Mouse (Mus musculus) CH12.LX (cell line): ENCODE measurements around the gene Stk24. TPM values are rescaled to one million over a fixed set of nuclear protein-coding genes. Genes with fewer than 3 reads are reported as not detected.

Experiments
- DNase-seq: peaks from one replicate; pipeline ENCODE4 v3.0.0-alpha.2; 2013; ENCODE audit errors: extremely low read depth
- H3K27ac ChIP-seq: 2 replicates; pipeline ENCODE4 v1.5.1; 2012; ENCODE audit warnings: low read depth, mild to moderate bottlenecking, control low read depth, moderate library complexity; ENCODE audit not compliant: insufficient read depth
- H3K27me3 ChIP-seq: replicated peaks from 2 replicates; pipeline ENCODE3; 2012; ENCODE audit warnings: inconsistent platforms
- H3K36me3 ChIP-seq, 2 experiments: replicated peaks in 1 of 2; 2 replicates each; pipeline versions ENCODE3 to v1.6.1; 2012; ENCODE audit warnings: inconsistent platforms in 1 of 2, low read length in 1 of 2, mild to moderate bottlenecking in 1 of 2, mixed read lengths in 1 of 2, moderate library complexity in 1 of 2; ENCODE audit not compliant: control insufficient read depth in 1 of 2, insufficient read depth in 1 of 2
- H3K4me1 ChIP-seq, 2 experiments: 2 replicates each; pipeline ENCODE4 v1.6.1; 2012; ENCODE audit warnings: inconsistent platforms in 1 of 2, moderate library complexity in 1 of 2; ENCODE audit not compliant: insufficient read depth in 2 of 2, control insufficient read depth in 1 of 2
- H3K4me2 ChIP-seq: 2 replicates; pipeline ENCODE4 v1.6.1; 2012; ENCODE audit warnings: low read depth, mild to moderate bottlenecking, control low read depth; ENCODE audit not compliant: poor library complexity, insufficient read depth, severe bottlenecking
- H3K4me3 ChIP-seq, 3 experiments: fragments of 150-350 bp in 1 of 3; sonication (generic) in 1 of 3; replicated peaks in 1 of 3; 2 replicates each; pipeline versions ENCODE3 to v1.5.1; 2011 to 2012; ENCODE audit warnings: low read depth in 2 of 3, low read length in 2 of 3, mild to moderate bottlenecking in 2 of 3, moderate library complexity in 2 of 3, control low read depth in 1 of 3, improper control_type of control experiment in 1 of 3, inconsistent platforms in 1 of 3, mixed read lengths in 1 of 3; ENCODE audit not compliant: poor library complexity in 1 of 3
- H3K79me2 ChIP-seq: replicated peaks from 2 replicates; pipeline ENCODE4 v1.6.1; 2012; ENCODE audit warnings: mild to moderate bottlenecking, moderate library complexity; ENCODE audit not compliant: control insufficient read depth, poor library complexity, insufficient read depth, severe bottlenecking; ENCODE audit errors: extremely low read depth
- H3K9ac ChIP-seq: 2 replicates; pipeline ENCODE4 v1.6.1; 2012; ENCODE audit warnings: low read depth, mild to moderate bottlenecking, control low read depth, moderate library complexity; ENCODE audit not compliant: insufficient read depth
- H3K9me3 ChIP-seq: replicated peaks from 2 replicates; pipeline ENCODE3; 2012; ENCODE audit warnings: low read length, inconsistent platforms, mixed read lengths
- BHLHE40 ChIP-seq: IDR thresholded peaks from 2 replicates; pipeline ENCODE4 v1.6.1; 2011; ENCODE audit warnings: mild to moderate bottlenecking, low read depth, low read length, improper control_type of control experiment
- CHD1 ChIP-seq: IDR thresholded peaks from 2 replicates; pipeline ENCODE4 v1.6.1; 2012; ENCODE audit warnings: low read depth, low read length, improper control_type of control experiment, inconsistent platforms
- CHD2 ChIP-seq: IDR thresholded peaks from 2 replicates; pipeline ENCODE4 v1.6.1; 2011; ENCODE audit warnings: low read length, improper control_type of control experiment
- CTCF ChIP-seq, 2 experiments: IDR thresholded peaks in 1 of 2; conservative IDR thresholded peaks in 1 of 2; 2 replicates each; pipeline ENCODE4 v1.5.1; 2011 to 2012; ENCODE audit warnings: low read depth in 2 of 2, low read length in 2 of 2, improper control_type of control experiment in 1 of 2, inconsistent platforms in 1 of 2, mild to moderate bottlenecking in 1 of 2, moderate library complexity in 1 of 2
- EP300 ChIP-seq: IDR thresholded peaks from 2 replicates; pipeline ENCODE4 v1.6.1; 2011; ENCODE audit warnings: low read length, improper control_type of control experiment
- ETS1 ChIP-seq: conservative IDR thresholded peaks from 2 replicates; pipeline ENCODE4 v1.6.1; 2012; ENCODE audit warnings: low read depth, mild to moderate bottlenecking, inconsistent platforms, low read length, improper control_type of control experiment, moderate library complexity
- IRF4 ChIP-seq: IDR thresholded peaks from 2 replicates; pipeline ENCODE4 v1.6.1; 2014; ENCODE audit warnings: low read depth, mild to moderate bottlenecking, inconsistent platforms, low read length, improper control_type of control experiment
- KAT2A ChIP-seq: IDR thresholded peaks from 2 replicates; pipeline ENCODE4 v1.6.1; 2012; ENCODE audit warnings: low read length, improper control_type of control experiment, inconsistent platforms; ENCODE audit not compliant: insufficient replicate concordance
- POLR2A ChIP-seq: IDR thresholded peaks from 2 replicates; pipeline ENCODE4 v1.6.1; 2011; ENCODE audit warnings: low read depth, mild to moderate bottlenecking, improper control_type of control experiment, low read length
- POLR2AphosphoS2 ChIP-seq: IDR thresholded peaks from 2 replicates; pipeline ENCODE4 v1.6.1; 2011; ENCODE audit warnings: low read depth, low read length, improper control_type of control experiment
- RCOR1 ChIP-seq: conservative IDR thresholded peaks from 2 replicates; pipeline ENCODE4 v1.6.1; 2012; ENCODE audit warnings: low read depth, mild to moderate bottlenecking, inconsistent platforms, low read length, improper control_type of control experiment
- SIN3A ChIP-seq: IDR thresholded peaks from 2 replicates; pipeline ENCODE4 v1.6.1; 2012; ENCODE audit warnings: low read length, improper control_type of control experiment, inconsistent platforms
- TBP ChIP-seq: conservative IDR thresholded peaks from 2 replicates; pipeline ENCODE4 v1.6.1; 2011; ENCODE audit warnings: low read depth, low read length, improper control_type of control experiment
- TCF12 ChIP-seq: IDR thresholded peaks from 2 replicates; pipeline ENCODE4 v1.6.1; 2014; ENCODE audit warnings: low read depth, mild to moderate bottlenecking, inconsistent platforms, low read length, improper control_type of control experiment
- USF1 ChIP-seq: IDR thresholded peaks from 2 replicates; pipeline ENCODE4 v1.6.1; 2014; ENCODE audit warnings: low read depth, mild to moderate bottlenecking, inconsistent platforms, low read length, improper control_type of control experiment
- USF2 ChIP-seq: conservative IDR thresholded peaks from 2 replicates; pipeline ENCODE4 v1.6.1; 2011; ENCODE audit warnings: low read depth, low read length, improper control_type of control experiment
- ZC3H11A ChIP-seq: IDR thresholded peaks from 2 replicates; pipeline ENCODE4 v1.6.1; 2012; ENCODE audit warnings: low read depth, mild to moderate bottlenecking, inconsistent platforms, low read length, improper control_type of control experiment
- ZKSCAN1 ChIP-seq: IDR thresholded peaks from 2 replicates; pipeline ENCODE4 v1.6.1; 2012; ENCODE audit warnings: low read depth, inconsistent platforms, low read length, improper control_type of control experiment, borderline replicate concordance
- dilution Hi-C: fragments of 300-500 bp; cut with MboI; formaldehyde crosslinking; loops from 2 replicates; pipeline ENCODE4 v1.14.3; 2020; ENCODE audit warnings: low sequenced_read_pairs; ENCODE audit not compliant: extremely low pct_unique_long_range_greater_than_20kb, extremely low pct_ligation_motif_present
- in situ Hi-C: fragments of 300-500 bp; cut with MboI; formaldehyde crosslinking; loops from 3 replicates; pipeline ENCODE4 v1.14.3; 2019; ENCODE audit warnings: low sequenced_read_pairs, low pct_ligation_motif_present, low pct_unique_long_range_greater_than_20kb, mixed read lengths
- polyA plus RNA-seq: library from polyadenylated mRNA; unstranded; fragments of >175 nt; gene quantifications from 2 replicates; pipeline ENCODE4 v1.2.1, GENCODE M21; 2012; ENCODE audit warnings: low read depth; ENCODE audit not compliant: insufficient read length
- total RNA-seq, 2 experiments: library from RNA; depleted of rRNA; stranded (reverse); fragments of 300-350 nt in 1 of 2; fragments of >200 nt in 1 of 2; gene quantifications; 2 replicates each; pipeline ENCODE4 v1.2.3; 2012 to 2014

The Stk24 gene
- total and polyA plus RNA-seq, 3 experiments, result 35.5 to 96.7 (median 52.7) TPM

DNA sequence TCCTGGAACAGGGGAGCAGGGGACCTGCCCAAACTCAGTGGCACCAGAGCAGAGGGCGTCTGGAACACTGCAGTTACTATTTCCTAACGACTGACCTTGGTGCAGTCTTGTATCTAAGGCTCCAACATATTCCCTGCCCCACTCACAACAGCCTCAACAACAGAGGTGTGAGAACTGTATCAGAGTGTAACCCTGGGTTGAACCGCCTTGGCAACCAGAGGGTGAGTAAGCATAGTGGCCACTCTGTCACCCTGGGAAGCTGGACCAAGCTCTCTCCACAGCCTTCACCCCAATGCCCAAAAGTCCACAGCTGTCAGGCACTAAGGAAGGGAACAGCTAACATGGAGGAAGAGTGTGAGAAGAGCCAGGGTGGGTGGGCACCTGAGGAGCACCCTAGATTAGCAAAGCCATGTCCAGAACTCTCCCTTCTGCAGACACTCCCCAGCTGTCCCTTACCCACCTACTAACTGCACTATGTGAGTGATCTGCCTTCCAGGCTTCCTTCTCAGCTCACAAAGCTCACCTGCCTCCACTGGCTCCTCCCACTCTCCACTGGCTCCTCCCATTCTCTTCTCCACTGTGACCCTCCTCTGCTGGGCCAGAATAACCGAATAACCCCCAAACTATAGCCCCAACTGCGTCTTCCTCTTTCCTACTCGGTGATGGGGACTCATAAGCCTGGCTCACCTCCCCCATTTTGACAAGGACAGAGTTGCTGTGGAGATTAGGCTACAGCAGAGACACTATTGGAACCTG, 69.3 kb downstream of the Stk24 start:
- in situ Hi-C loops, result no loop called here
- Histone ChIP-seq H3K9me3 (no peaks in the 10 kb centered on the region), H3K27ac (peak overlapping the region; percentile 80), H3K79me2 (peaks cover 69% of the 10 kb centered on the region), H3K27me3 (no peaks in the 10 kb centered on the region), H3K4me1 (peaks cover 48 to 88% of the 10 kb centered on the region in 2 experiments), H3K4me3 (no peak overlapping the region), H3K36me3 (peaks cover 15 to 70% of the 10 kb centered on the region in 2 experiments), H3K4me2 (no peak overlapping the region), H3K9ac (no peak overlapping the region)
- dilution Hi-C loops, result no loop called here
- DNase-seq, result no peak
- TF ChIP-seq USF1 (no peak), TCF12 (no peak), ZKSCAN1 (no peak), SIN3A (no peak), ZC3H11A (no peak), CHD1 (no peak), IRF4 (no peak), TBP (no peak), POLR2AphosphoS2 (no peak), USF2 (no peak), BHLHE40 (no peak), RCOR1 (no peak), EP300 (no peak), KAT2A (no peak), ETS1 (no peak), POLR2A (no peak), CTCF (conservative IDR thresholded peaks at IDR 0.05 in 1 of 2, IDR thresholded peaks at IDR 0.05 in 1 of 2; ENCODE audit: low read depth in 2 of 2, low read length in 2 of 2) (no peak)

GRCm38 (mm10) chr14:121309909-121310308, 69.9 kb downstream of the Stk24 start:
- in situ Hi-C loops, result no loop called here
- DNase-seq, result no peak

More at GRCm38 (mm10) chr14:121309909-121310308, 69.9 kb downstream of the Stk24 start:
- Histone ChIP-seq H3K4me2 (no peak overlapping the region), H3K9ac (no peak overlapping the region), H3K27me3 (no peaks in the 10 kb centered on the region), H3K79me2 (peaks cover 66% of the 10 kb centered on the region), H3K4me1 (peaks cover 45 to 88% of the 10 kb centered on the region in 2 experiments), H3K36me3 (peaks cover 13 to 64% of the 10 kb centered on the region in 2 experiments), H3K9me3 (no peaks in the 10 kb centered on the region), H3K4me3 (no peak overlapping the region), H3K27ac (peak overlapping the region; percentile 80; the same call in 1 of the 2 replicates)
- TF ChIP-seq CHD2 (no peak), TCF12 (no peak)
- dilution Hi-C loops, result no loop called here
